Mouse (Mus musculus): ENCODE data around the gene Hoxd9.

GRCm38 (mm10) chr2:74720384-74720783 is 22.9 kb downstream of the Hoxd9 start:
- TF ChIP-seq CTCF (IDR thresholded peaks at IDR 0.05; ENCODE audit: borderline replicate concordance, control insufficient read depth, extremely low read depth, insufficient read depth, low read length, poor library complexity) (no peak), POLR2A (IDR thresholded peaks at IDR 0.05; ENCODE audit: control insufficient read depth, extremely low read depth, insufficient read depth, low read length, poor library complexity) (no peak)

Measured in thymus, adult 2 months (tissue).